Mouse (Mus musculus): ENCODE measurements around the gene Ndufa13. TPM values are rescaled to one million over a fixed set of nuclear protein-coding genes. Genes with fewer than 3 reads are reported as not detected.
"Not testable (repeated sequence)": the region's sequence is repeated elsewhere in the genome, so short reads cannot be mapped to it uniquely, and the experiment has no call there.

Gene Ndufa13
- 100 to 1,000 TPM; 154 to 157 TPM for total RNA-seq (2021)
- long read RNA-seq, experiment 1, partial matches to known transcripts: 321 of 323 reads
- long read RNA-seq, experiment 1, other reads (novel, unspliced or antisense): 2 of 323 reads
- long read RNA-seq, experiment 2, partial matches to known transcripts: 405 of 406 reads
- long read RNA-seq, experiment 2, other reads (novel, unspliced or antisense): 1 of 406 reads

DNA sequence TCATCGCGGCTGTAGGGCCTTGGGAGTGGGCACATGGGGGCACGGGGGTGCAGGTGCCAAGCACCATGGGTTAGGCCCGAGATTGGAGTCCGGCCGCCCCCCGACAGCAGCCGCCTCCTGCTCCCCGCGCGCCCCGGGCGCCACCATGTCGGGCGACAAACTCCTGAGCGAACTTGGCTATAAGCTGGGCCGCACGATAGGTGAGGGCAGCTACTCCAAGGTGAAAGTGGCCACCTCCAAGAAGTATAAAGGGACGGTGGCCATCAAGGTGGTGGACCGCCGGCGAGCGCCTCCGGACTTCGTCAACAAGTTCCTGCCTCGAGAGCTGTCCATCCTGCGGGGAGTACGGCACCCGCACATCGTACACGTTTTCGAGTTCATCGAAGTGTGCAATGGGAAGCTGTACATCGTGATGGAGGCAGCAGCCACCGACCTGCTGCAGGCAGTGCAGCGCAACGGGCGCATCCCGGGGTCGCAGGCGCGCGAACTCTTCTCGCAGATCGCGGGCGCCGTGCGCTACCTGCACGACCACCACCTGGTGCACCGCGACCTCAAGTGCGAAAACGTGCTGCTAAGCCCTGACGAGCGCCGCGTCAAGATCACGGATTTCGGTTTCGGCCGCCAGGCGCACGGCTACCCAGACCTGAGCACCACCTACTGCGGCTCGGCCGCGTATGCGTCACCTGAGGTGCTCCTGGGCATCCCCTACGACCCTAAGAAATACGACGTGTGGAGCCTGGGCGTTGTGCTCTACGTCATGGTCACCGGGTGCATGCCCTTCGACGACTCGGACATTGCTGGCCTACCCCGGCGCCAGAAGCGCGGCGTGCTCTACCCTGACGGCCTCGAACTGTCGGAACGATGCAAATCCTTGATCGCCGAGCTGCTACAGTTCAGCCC is at the start of gene Ndufa13, which contains the start of the genes Tssk6 and Yjefn3:
TSS of gene Ndufa13 (minus strand) at position 396 of the 900 bp plus-strand sequence.
TSS of gene Tssk6 (plus strand) at position 22 of the 900 bp plus-strand sequence.
TSS of gene Yjefn3 (minus strand) at position 550 of the 900 bp plus-strand sequence.
- TF ChIP-seq CTCF (conservative IDR thresholded peaks at IDR 0.05): peak; percentile 27; the same call in 1 of the 2 replicates
- peak in 1 of 2 experiments; percentile 37 for DNase-seq (ENCODE audit: low spot score in 2 of 2)
- peak within 1 kb of the TSS; percentile 98 for H3K27ac ChIP-seq

DNA sequence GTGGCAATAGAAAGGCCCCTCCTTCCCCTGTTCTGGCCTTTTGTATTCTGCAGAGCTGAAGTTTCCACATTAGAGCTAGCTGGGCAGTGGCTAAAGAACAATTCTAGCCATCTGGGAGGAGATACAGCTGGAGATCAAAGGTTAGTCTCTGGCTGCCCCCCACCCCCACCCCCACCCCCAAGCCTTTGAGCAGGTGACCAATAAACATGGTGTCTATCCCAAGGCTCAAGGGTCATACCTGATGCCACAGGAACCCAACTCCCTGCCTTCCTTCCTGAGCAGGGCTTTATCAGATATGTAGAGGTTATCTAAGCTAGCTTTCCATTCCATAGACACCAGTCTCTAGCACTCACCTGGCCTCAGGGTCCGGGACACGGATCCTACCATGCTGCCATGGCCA is 47.9 kb upstream of the Ndufa13 start:
- no peak for TF ChIP-seq CTCF (conservative IDR thresholded peaks at IDR 0.05)

More for the DNA sequence above, at the start of gene Ndufa13, which contains the start of the genes Tssk6 and Yjefn3:
- peak within 1 kb of the TSS; percentile 95 for H3K4me3 ChIP-seq

GRCm38 (mm10) chr8:69942495-69942894 is 40.1 kb upstream of the Ndufa13 start:
- H3K4me3 ChIP-seq; H3K27ac ChIP-seq; DNase-seq (ENCODE audit: low spot score in 2 of 2): not testable (repeated sequence)

More for the DNA sequence above, 47.9 kb upstream of the Ndufa13 start:
- H3K27ac ChIP-seq: no peak overlapping the region
- H3K4me3 ChIP-seq: no peak overlapping the region
- no peak for DNase-seq (ENCODE audit: low spot score in 2 of 2)

DNA sequence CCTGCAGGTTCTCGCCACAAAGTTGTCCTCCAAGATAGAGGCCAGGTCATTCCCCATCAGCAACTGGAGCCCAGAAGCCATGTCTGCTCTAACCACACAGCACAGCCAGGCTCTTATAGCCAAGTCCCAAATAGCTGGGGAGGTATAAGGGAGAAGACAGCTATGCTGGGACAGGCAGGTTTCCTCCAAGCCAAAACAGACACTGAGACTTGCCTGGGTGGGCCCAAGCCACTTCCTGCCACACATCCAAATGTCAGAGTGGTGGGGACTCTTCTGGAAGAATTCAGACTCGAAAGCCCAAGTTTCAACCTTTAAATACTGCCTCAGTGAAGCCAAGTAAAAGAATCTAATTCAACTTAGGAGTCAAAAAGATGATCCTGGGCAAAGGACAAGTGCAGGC is 38.0 kb upstream of the Ndufa13 start:
- DNase-seq (ENCODE audit: low spot score in 2 of 2): no peak
- TF ChIP-seq CTCF (conservative IDR thresholded peaks at IDR 0.05): no peak
- no peak overlapping the region for H3K4me3 ChIP-seq
- no peak overlapping the region for H3K27ac ChIP-seq

- no peak for DNase-seq (ENCODE audit: low spot score in 2 of 2)
- TF ChIP-seq CTCF (conservative IDR thresholded peaks at IDR 0.05): no peak
- H3K27ac ChIP-seq: no peak overlapping the region
- H3K4me3 ChIP-seq: no peak overlapping the region
These were observed 37.3 kb upstream of the Ndufa13 start for GRCm38 (mm10) chr8:69939633-69940032.

- DNase-seq (ENCODE audit: low spot score in 2 of 2): no peak
- Histone ChIP-seq H3K27ac (peak overlapping the region; percentile 5; the same call in 1 of the 2 replicates), H3K4me3 (no peak overlapping the region)
- TF ChIP-seq CTCF (conservative IDR thresholded peaks at IDR 0.05): no peak
These were observed 36.1 kb upstream of the Ndufa13 start for GRCm38 (mm10) chr8:69938245-69938982.

DNA sequence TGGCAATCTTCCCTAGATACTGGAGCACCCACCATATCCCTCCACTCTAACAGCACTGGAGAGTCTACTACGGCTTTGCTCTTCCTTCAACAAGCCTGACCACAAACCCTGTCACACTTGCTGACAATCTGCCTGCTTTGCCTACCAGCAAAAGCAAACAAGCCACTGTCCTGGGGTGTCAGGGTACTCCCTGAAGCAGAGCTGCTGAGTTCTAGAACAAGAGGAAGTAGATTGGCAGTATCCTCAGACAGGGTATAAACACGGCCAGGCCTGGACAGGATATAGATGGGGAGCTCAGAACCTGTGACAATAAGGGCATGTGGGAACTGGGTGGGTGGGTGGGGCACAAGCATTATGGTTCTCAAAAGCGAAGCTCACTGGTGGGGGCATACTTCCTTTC is 35.1 kb upstream of the Ndufa13 start:
- H3K4me3 ChIP-seq: no peak overlapping the region
- no peak for TF ChIP-seq CTCF (conservative IDR thresholded peaks at IDR 0.05)
- no peak for DNase-seq (ENCODE audit: low spot score in 2 of 2)
- H3K27ac ChIP-seq: 0 out of 2 replicates have a peak overlapping the region, but pooled peaks have one; percentile 19

- no peak for TF ChIP-seq CTCF (conservative IDR thresholded peaks at IDR 0.05)
- H3K27ac ChIP-seq: peak overlapping the region; percentile 19; the same call in 1 of the 2 replicates
- DNase-seq (ENCODE audit: low spot score in 2 of 2): no peak
These were observed 33.9 kb upstream of the Ndufa13 start for GRCm38 (mm10) chr8:69936050-69936794.

DNA sequence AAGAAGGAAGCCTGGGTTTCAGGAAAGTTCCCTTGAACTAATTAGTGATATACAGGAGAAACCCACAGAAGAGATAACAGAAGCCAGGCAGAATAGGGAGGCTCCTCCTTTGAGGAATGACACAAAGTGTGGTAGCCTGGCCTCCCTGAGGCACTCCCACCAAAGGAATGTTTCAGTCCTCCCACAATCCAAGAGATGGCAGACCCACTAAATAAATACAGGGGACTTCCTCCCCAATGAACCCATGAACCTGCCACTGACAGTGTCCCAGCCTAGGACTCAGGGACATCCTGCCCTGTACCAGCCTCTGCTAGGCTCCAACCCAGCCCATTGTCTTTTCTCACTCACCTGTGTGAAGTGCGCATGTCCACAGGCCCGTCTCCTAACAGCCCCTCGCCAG is 33.1 kb upstream of the Ndufa13 start:
- no peak overlapping the region for H3K4me3 ChIP-seq
- H3K27ac ChIP-seq: no peak overlapping the region
- no peak for TF ChIP-seq CTCF (conservative IDR thresholded peaks at IDR 0.05)
- no peak for DNase-seq (ENCODE audit: low spot score in 2 of 2)

More at GRCm38 (mm10) chr8:69936050-69936794, 33.9 kb upstream of the Ndufa13 start:
- no peak overlapping the region for H3K4me3 ChIP-seq

DNA sequence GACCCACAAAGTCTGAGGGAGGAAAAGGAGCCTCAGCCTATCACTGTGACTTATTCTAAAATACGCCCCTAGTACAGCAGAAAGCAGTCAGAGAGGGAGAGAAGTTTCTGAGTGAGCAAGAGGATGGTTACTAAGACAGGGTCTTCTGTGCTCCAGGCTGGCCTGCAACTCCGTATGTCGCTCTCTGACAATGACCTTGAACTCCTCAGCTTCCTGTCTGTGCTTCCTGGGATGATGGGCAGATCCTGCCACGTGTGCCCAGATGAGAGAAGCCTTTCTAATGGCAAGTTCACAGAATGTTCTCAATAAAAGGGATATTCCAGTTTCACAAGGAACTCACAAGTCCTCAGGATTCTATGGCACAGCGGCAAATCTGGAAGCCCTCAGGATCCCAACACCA is 32.2 kb upstream of the Ndufa13 start:
- H3K4me3 ChIP-seq: no peak overlapping the region
- H3K27ac ChIP-seq: no peak overlapping the region
- no peak for DNase-seq (ENCODE audit: low spot score in 2 of 2)
- TF ChIP-seq CTCF (conservative IDR thresholded peaks at IDR 0.05): no peak

- Histone ChIP-seq H3K27ac (no peak overlapping the region), H3K4me3 (no peak overlapping the region)
- no peak for TF ChIP-seq CTCF (conservative IDR thresholded peaks at IDR 0.05)
- DNase-seq (ENCODE audit: low spot score in 2 of 2): no peak
These were observed 31.5 kb upstream of the Ndufa13 start for GRCm38 (mm10) chr8:69933811-69934210.

DNA sequence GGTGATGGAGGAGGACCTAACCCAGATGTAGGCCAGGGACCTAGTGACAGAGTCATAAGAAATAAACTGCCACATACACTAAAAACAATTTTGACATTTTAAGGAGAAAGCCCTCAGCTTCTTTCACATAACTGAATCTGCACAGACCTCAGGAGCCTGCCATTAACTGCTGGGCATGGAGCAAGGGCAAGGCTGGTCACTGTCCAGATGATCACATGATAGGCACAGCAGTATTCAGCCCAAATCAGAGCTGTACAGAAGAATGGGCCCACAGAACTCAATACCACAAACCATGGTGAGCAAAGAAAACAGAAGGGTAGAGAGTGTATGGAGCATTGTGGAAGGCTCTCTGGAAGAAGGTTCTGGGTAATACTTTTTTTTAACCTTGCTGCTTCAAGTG is 24.5 kb upstream of the Ndufa13 start:
- Histone ChIP-seq H3K27ac (no peak overlapping the region), H3K4me3 (no peak overlapping the region)
- DNase-seq (ENCODE audit: low spot score in 2 of 2): no peak
- no peak for TF ChIP-seq CTCF (conservative IDR thresholded peaks at IDR 0.05)

All from layer of hippocampus, adult 2 months (tissue).